Mouse (Mus musculus): Measurements from ENCODE around the gene Bptf.
"Not testable (repeated sequence)": the region's sequence is repeated elsewhere in the genome, so short reads cannot be mapped to it uniquely, and the experiment has no call there.

Bptf gene

DNA sequence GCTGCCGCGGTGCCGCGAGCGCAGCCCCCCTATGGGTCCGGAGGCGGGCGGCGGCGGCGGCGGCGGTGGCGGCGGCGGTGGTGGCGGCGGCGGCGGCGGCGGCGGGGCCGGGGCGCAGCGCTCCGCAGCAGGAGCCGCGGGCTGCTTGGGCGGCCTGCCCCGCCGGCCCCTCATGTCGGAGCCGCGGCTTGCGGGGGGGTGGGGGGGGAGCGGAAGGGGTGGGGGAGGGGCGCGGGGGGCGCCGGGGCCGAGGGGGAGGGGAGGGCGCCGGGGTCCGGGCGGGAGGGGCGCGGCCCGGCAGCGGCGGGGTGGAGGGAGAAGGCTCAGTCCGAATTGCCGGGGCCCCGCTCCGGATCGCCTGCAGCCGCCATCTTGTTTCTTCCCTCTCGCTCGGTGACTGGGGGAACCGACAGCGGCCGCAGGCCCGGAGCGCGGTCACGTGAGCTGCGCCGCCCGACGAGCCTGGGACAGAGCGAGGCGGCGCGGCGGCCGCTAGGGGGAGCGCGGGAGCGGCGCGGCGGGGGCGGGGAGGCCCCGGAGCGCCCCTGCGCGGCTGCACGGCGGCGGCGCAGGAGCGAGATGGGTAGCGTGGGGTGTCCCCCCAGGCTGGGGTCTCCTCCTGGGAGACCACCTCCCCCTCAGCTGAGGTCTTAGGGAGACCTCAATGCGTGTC is at the start of gene Bptf:
Gene Bptf, minus strand, starts transcription at position 379 of the 673 bp plus-strand sequence.
- DNase-seq: peak; percentile 92 to 94

DNA sequence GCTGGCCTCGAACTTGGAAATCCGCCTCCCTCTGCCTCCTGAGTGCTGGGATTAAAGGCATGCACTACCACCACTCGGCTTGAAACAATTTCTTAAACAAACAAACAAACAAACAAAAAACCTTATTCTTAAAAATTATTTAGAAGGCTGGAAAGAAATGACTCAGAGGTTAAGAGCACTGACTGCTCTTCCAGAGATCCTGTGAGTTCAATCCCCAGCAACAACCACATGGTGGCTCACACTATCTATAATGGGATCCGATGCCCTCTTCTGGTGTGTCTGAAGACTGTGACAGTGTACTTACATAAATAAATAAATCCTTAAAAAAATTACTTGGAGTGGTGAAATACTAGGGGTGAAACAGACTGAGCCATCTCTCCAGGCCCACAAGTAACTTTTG is 29.3 kb upstream of the Bptf start:
- no peak for DNase-seq

DNA sequence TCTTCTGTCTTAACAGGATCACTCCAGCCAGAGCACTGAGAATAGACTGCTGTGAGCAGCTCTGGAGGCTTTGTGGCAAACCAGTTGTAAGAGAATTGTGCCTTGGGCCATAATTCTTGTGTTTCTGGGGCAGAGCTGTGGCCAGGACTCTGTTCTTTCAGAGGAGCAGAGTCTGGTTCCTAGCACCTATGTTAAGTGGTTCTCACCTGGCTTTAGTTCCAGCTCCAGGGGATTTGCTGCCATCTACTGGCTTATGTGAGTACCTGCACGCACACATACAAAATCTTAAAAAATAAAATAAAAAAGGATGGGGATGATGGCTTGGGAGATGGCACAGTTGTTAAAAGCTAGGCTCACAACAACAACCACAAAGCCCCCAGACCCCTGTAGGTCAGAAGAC is 27.1 kb upstream of the Bptf start:
- peak in 1 of 2 experiments; percentile 12 for DNase-seq

DNA sequence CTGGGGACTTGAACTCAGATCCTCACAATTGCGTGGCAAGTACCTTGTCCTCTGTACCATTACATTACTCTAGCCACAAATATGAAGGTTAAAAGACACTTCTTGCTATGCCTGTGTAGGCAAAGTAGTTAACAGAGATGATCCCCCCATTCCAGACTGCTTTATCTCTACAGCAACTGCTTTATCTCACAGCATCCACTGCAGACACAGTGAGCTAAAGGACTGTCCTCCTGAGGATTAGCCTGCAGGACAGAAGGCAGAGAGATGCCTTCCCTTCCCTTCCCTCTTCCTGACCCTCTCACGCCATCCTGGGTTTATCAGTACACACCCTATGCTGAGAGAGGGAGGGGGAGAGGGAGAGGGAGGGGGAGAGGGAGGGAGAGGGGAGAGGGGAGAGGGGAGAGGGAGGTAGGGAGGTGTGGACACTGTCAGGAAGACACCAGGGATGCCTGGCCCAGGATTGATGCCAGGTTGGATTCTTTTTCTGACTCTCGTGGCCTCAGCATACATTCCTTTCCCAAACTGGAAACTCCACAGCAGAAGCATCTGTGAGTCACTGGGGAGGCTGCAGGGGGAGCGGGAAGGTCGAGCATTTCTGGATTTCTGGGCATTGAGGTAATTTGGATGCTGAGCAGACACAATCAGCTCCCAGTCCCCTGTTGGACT is 25.2 kb upstream of the Bptf start:
- no peak for DNase-seq

DNA sequence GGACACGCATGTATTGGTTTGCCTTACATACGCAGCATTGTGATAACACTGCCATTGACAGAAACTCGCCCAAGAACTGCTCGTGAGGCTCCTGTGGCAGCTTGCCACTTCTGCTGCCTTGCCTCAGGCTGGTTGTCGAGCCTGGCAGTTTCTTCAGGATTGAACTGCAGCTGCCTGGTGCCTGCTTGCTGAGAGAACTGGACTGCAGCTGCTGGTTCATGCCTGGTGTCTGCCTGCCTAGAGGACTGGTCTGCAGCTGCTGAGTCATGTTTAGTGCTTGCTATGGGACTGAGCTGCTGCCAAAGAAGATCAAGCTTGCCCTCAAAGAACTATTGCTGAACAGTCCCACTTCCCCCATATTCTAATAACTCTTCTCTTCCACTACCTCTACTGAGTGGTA is 23.4 kb upstream of the Bptf start:
- no peak for DNase-seq

DNA sequence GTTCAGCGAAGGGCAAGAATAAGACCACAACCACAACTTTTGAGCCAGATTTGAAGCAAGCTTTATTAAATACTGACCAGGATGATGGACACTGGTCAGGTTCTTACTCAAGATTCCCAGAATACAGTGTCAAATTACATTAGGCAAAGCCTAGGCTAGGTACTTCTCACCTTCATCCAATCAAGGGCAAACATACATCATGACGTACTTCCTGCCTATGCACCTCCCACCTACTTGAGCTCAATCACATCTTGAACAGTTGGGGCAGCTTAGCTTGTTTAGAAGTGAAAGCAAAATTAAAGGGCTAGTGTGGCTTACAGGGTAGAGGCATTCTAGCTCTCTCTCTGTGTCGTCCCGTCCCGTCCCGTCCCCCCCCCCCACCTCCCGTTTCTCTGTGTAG is 22.5 kb upstream of the Bptf start:
- no peak for DNase-seq

DNA sequence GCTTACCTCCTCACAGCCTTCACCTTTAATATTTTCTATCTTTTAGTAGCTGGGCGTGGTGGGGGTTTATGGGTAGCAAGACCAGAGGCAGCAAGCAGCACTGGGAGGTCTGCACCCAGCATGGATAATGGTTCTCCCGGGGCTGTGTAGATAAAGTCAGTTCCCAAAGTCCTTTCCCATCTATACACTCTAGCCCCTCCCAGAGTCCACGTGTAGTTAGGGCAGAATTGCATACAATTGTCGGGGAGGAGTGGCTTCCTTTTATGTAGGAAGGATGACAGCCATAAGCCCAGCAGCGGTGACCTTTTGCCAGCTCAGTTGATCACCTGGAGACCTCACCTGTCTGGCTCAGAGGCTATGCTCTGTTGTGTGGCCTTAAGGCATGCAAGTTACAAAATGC is 21.7 kb upstream of the Bptf start:
- no peak for DNase-seq

DNA sequence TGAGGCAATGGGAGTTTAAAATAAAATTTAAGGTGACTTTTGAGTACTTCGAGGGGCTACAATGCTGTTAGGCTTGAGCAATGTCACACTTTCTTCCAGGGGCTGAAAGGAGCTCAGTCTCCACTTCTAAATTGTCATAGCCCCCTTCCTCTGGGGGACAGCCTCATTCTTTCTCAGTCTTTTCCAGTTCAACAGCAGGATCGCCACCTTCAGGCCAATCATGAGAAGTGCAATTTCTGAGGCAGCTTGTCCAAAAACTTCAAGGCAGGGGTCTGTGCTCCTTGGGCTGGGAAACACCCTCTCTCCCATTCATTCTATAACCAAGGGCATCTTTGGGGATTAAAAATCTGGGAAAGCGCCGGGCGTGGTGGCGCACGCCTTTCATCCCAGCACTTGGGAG is 19.9 kb upstream of the Bptf start:
- DNase-seq: peak in 1 of 2 experiments; percentile 53

DNA sequence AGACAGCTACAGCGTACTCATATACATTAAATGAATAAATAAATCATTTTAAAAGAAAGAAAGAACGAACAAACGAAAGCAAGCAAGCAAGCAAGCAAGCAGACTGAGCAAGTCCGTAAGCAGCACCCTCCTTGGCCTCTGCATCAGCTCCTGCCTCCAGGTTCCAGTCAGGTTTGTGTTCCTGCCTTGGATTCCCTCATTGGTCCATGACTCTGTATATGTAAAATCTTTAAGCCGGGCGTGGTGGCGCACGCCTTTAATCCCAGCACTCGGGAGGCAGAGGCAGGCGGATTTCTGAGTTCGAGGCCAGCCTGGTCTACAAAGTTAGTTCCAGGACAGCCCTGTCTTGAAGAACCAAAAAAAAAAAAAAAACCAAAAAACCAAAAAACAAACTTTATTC is 12.0 kb upstream of the Bptf start:
- DNase-seq: not testable (repeated sequence)

DNA sequence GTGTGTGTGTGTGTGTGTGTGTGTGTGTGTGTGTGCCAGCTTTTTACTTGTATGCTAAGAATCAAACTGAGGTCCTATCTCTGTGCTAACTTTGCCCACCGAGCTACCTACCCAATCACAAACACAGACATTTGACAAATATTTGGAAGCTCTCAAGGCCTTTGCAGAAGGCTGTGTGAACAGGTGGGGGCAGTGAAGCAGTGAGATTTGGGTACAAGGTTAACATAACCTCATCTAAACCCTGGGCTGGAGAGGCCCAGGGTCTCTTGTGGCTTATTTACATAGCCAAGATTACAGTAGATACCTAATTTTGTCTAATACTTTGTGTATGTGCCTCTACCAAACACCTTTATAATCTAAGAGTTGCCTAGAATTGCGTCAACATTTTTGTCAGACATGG is 10.5 kb upstream of the Bptf start:
- DNase-seq: no peak

DNA sequence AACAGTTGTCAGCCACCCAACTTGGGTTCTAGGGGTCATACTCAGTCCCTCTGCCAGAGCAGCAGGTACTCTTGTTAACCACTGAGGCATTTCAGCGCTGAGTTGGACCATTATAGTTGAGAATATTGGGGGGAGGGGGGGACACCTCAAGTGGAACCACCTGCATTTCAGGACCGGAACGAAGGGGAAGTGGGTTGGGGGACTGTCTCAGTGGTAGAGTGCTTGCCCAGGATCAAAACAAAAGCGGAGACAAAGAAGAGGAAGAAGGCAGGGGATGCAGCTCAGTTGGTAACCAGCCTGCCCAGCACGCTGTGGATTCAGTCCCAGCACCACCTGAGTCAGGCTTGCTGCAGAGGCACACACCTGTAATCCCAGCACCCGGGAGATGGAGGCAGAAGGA is 8.8 kb upstream of the Bptf start:
- DNase-seq: no peak

DNA sequence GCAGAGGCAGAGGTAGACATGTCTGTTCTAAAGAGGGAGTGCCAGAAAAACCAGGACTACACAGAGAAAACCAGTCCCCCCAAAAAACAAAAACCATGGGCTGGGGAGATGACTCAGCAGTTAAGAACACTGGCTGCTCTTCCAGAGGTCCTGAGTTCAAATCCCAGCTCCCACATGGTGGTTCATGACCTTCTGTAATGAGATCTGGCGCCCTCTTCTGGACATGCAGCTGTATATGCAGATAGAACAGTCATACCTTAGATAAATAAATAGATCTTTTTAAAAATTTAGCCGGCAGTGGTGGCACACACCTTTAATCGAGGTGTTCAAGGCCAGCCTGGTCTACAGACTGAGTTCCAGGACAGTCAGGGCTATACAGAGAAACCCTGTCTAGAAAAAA is 6.7 kb upstream of the Bptf start:
- peak in 1 of 2 experiments; percentile 69 for DNase-seq

DNA sequence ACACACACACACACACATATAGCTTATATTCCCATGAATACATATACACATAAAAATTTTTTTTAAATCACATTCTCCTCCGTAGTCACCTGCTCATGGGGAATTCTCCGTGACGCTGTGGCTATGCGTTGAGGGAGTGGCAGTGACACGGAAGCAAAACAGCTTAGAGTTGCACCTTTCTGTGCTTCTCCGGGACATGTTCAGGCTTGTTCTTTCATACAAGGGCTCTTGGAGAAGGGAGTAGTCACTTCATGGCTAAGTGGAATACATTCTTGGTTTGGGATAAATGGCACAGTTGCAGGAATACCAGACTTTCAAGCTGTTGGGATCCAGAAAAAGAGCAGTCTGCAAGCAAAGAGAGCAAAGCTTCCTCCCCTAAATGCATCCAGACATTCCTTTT is 5.7 kb upstream of the Bptf start:
- no peak for DNase-seq

DNA sequence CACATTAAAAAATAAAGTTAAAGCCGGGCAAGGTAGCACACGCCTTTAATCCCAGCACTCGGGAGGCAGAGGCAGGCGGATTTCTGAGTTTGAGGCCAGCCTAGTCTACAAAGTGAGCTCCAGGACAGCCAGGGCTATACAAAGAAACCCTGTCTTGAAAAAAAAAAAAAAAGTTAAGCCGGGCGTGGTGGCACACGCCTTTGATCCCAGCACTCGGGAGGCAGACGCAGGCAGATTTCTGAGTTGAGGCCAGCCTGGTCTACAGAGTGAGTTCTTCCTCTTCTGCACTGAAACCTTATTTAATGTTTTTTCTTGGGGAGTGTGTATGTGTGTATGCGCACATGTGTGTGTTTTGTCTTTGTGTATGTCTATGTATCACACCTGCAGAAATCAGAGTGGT is 4.5 kb upstream of the Bptf start:
- not testable (repeated sequence) for DNase-seq

DNA sequence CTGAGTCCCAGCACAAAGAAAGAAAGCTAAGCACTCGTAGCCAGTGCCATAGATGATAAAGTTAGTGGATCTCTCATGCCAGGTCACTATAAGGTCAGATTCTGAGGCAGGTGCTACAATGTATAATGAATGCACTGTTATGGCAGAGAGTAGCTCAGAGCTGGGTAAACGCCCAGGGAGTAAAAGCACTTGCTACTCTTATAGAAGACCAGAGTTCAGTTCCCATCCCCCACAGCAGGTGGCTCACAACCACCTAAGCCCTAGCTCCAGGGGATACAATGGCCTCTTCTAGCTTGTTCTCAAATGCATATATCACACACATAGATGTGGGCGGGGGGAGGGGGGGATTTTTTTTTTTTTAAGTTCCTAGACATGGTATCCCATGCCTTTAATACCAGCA is 3.8 kb upstream of the Bptf start:
- no peak for DNase-seq

DNA sequence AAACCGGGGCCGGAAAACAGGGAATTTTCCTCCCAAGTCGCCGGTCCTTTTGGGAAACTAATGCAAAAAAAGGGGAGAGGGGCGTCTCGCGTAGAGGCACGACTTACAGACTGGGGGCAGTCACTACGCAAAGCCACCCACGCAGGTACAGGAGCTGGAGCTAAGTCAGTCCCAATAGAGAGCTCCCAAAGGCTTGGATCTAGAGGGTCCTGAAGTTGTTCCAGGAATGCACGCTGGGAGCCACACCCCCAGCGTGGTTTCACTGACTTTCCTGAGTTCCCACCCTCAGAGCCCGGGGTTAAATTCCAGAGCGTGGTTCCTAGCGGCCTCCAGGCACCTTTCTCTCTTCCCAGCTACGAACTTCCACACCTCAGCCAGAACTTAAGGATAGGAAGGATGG is 499 bp upstream of the Bptf start:
- peak; percentile 65 to 72 for DNase-seq

DNA sequence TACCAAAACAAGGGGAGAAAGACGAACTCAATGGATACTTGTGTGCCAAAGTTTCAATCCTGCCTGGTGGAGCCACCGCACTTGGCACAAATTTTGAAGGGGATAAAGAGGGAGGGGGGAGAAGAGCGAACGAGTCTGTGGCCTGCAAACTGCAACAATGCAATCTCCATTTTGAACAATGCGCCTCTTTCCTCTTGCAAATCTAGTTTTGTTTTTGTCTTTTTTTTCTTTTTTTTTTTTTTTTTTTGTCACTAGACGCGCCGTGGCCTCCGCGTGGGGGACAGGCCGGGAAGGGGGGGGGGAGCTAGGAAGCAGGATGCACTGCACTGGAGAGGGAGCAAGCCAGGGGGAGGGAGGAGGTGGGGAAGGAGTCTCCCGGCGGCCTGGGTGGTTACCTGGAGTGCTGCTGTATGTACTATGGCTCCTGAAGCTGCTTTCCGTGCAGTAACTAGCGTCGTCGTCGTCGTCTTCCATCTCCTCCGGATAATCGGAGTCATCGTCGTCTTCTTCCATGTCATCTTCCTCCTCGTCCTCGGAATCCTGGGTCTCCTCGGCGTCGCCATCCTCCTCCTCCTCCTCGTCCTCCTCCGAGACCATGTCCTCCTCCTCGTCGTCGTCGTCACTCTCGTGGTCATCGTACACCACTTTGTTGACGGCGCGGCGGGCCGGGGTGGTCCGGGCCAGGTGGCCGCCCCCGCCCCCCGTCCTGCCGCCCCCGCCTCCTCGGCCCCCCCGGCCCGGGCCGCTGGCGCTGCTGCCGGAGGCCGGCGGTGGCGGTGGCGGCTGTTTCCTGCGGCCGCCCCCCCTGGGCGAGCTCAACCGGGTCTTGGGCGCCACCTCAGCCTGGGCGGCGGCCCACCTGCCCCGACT is 813 bp downstream of the Bptf start:
- DNase-seq: peak; percentile 77 to 80

DNA sequence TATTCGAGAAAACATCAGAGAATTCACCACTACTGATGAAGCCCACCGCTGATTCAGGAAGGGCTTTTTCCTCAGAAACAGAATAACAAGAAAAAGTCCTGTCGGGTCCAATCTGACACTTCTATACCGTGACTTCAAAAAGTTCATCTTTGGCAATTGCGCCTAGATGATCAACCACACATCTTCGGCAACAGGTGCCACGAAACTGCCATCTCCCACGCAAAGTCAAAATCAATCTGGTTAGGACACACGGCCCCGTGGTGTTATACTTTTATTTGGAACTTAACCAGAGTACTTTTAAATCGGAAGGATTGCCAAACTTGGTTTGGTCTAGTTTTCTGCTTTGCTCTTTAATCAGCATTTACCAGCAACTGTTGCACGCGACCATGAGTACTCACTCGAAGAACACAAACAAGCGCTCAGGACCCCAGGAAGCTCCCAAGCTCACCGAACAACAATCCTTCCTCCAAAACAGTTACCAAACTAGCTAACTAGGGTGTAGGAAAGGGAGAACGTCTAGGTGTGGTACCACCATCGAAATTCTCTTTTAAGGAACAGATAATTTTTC is 1.6 kb downstream of the Bptf start:
- DNase-seq: no peak

DNA sequence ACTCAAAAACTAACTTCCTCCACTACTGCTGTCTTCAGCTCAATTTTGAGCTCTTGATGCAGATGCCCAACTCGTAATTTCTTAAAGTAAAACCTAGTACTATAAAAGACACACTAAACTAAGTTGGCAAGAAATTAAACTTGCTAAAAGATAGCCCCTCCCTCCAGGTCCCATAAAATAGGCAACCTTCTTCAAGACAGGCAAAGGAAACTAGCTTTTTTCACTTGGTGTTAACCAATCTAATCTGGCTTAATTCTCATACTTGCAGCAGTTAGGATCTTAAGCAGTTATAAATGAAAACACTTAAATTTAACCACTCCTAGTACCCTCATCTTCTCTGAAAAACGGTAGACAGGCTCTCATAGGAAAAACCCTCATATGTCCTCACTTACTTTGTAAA is 2.3 kb downstream of the Bptf start:
- DNase-seq: no peak

DNA sequence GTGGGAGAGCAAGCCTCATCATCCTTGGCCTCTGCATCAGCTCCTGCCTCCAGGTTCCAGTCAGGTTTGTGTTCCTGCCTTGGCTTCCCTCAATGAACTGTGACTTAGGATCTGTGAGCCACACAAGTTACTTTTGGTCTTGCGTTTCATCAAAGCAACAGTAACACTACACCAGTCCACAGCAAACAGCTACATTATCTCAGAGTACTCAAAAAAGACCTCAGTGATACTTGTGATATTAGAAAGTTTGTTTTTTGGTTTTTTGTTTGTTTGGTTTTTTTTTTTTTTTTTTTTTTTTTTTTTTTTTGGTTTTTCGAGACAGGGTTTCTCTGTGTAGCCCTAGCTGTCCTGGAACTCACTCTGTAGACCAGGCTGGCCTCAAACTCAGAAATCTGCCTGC is 5.2 kb downstream of the Bptf start:
- DNase-seq: not testable (repeated sequence)

DNA sequence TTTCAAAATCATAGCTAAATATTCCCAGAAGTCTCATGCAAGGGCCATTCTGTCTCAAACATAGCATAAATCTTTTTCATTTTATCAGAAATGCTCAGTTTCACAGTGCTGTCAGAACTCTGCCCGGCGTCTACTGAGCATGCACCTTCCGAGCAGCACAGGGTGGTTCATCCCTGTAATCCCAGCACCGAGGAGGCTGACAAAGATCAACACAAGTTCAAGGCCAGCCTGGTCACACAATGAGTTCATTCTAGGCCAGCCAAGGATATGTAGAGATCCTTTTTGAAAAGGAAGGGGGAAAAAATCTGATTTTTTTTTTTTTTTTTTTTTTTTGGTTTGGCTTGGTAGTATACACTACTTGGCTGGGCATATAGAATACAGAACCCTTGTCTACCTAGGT is 6.9 kb downstream of the Bptf start:
- DNase-seq: no peak

DNA sequence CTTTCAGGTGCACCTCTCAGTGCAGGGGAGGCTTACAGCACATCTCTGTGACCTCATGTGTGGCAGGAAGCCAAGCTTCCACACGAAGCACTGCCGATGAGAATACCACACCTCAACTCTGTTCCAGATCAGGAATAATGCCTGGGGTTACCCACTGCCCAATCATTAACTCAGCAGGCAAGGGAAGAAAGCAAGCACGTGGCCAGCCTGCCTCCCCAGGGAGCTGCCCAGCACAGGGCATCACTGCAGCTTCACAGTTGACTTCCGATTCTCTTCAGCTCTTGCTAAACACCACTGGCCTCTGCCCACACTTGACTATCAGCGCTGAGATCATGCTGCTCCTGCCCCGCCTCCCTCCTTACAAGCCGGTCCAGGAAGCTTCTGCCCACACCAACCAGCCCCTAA is 7.6 kb downstream of the Bptf start:
- peak; percentile 81 to 90 for DNase-seq

DNA sequence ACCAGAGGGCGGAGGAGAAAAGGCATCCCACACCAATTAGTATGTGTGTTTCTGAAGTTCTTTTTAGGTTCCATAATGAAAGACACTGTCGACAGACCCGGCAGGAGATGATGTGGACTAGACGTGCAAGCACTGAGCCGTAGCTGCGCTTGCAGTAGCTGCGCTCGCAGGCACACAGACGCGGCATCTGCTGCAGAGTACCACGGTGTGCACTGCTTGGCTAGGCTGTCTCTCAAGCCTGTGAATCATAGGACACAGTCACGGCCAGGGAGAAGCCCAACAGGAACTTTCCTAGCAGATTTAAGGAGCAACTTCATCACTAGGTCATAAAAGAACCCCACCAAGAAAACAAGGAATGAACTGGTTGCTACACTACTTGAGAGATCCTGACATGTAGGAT is 14.1 kb downstream of the Bptf start:
- DNase-seq: no peak

Measured in kidney, postnatal 36 days (tissue).